Mouse (Mus musculus) heart, postnatal 0 days (tissue): Measurements from ENCODE around the gene Hdac10. TPM values are rescaled to one million over a fixed set of nuclear protein-coding genes. Genes with fewer than 3 reads are reported as not detected.

ENCODE experiments used
- ATAC-seq: fragments of 200-750 bp; cut with Nextera tagmentation; 2 replicates; pipeline ENCODE4 v1.8.0; 2017; ENCODE audit warnings: low read depth, moderate number of reproducible peaks, moderate library complexity; ENCODE audit not compliant: insufficient read depth
- DNase-seq: peaks from one replicate; pipeline ENCODE4 v3.0.0-alpha.2; 2016; ENCODE audit warnings: low spot score
- H3K27ac ChIP-seq: fragments of 300-500 bp; sonication (generic); 2 replicates; pipeline ENCODE4 v1.5.1; 2014; ENCODE audit warnings: low read depth, mild to moderate bottlenecking
- H3K27me3 ChIP-seq: fragments of 300-500 bp; sonication (generic); 2 replicates; pipeline ENCODE4 v1.6.1; 2014; ENCODE audit warnings: low read length, mixed read lengths; ENCODE audit not compliant: control insufficient read depth, insufficient read depth
- H3K36me3 ChIP-seq: fragments of 300-500 bp; sonication (generic); replicated peaks from 2 replicates; pipeline ENCODE4 v1.6.1; 2014; ENCODE audit warnings: low read length, mixed read lengths; ENCODE audit not compliant: control insufficient read depth, insufficient read depth
- H3K4me1 ChIP-seq: fragments of 300-500 bp; sonication (generic); 2 replicates; pipeline ENCODE4 v1.6.1; 2014; ENCODE audit warnings: antibody characterized with exemption; ENCODE audit not compliant: control insufficient read depth, insufficient read depth
- H3K4me2 ChIP-seq: fragments of 300-500 bp; sonication (generic); 2 replicates; pipeline ENCODE4 v1.6.1; 2014; ENCODE audit warnings: low read depth, mild to moderate bottlenecking, low read length, moderate library complexity
- H3K4me3 ChIP-seq: fragments of 300-500 bp; sonication (generic); 2 replicates; pipeline ENCODE4 v1.5.1; 2014; ENCODE audit warnings: low read depth, low read length
- H3K9ac ChIP-seq: fragments of 300-500 bp; sonication (generic); replicated peaks from 2 replicates; pipeline ENCODE4 v1.6.1; 2014; ENCODE audit warnings: low read depth, low read length, mixed read lengths
- H3K9me3 ChIP-seq: fragments of 300-500 bp; sonication (generic); replicated peaks from 2 replicates; pipeline ENCODE4 v1.6.1; 2016; ENCODE audit warnings: low read length; ENCODE audit not compliant: control insufficient read depth
- CTCF ChIP-seq: IDR thresholded peaks from 2 replicates; pipeline ENCODE4 v1.5.1; 2016; ENCODE audit warnings: antibody characterized with exemption, control low read depth, low read depth
- EP300 ChIP-seq: IDR thresholded peaks from 2 replicates; pipeline ENCODE4 v1.6.1; 2016; ENCODE audit warnings: antibody characterized with exemption, low read depth
- WGBS: fragments of 180-500 bp; shearing (Covaris S2); extraction: QIAGEN DNeasy Blood & Tissue Kit; methylation state at CpG from one replicate; pipeline ENCODE4 v1.1.7; 2014; 5-methylcytosine and 5-hydroxymethylcytosine counted together
- polyA plus RNA-seq: library from polyadenylated mRNA; unstranded; fragments of >200 nt; fragmentation: Nextera tagmentation; extraction: Ambion mirVana; gene quantifications from 2 replicates; pipeline ENCODE4 v1.2.1, GENCODE M21; 2015
- total RNA-seq: library from RNA; depleted of rRNA; stranded (reverse); fragments of >200 nt; gene quantifications from 2 replicates; pipeline ENCODE4 v1.2.3, GENCODE M21; 2014; ENCODE audit warnings: low replicate concordance

Hdac10 gene
- total and polyA plus RNA-seq, 2 experiments from 2014 or later, result 10.8 to 14.9 TPM

- Histone ChIP-seq H3K4me2 (peak within 1 kb of the TSS; percentile 96), H3K4me3 (peak within 1 kb of the TSS; percentile 75), H3K9ac (peak within 1 kb of the TSS; percentile 79), H3K27ac (peak within 1 kb of the TSS; percentile 60), H3K36me3 (peaks cover 10% of the 10 kb centered on the region), H3K4me1 (peaks cover 32% of the 10 kb centered on the region), H3K9me3 (no peaks in the 10 kb centered on the region), H3K27me3 (no peaks in the 10 kb centered on the region)
- ATAC-seq, result peak; percentile 88
- no peak for TF ChIP-seq EP300
- TF ChIP-seq CTCF, result no peak
- WGBS, result under 1% methylated on average over 47 of the region's 47 CpGs
- DNase-seq, result peak; percentile 90
Observed at GRCm38 (mm10) chr15:89122649-89123366, 5.7 kb downstream of the Hdac10 start, which contains the start of gene Tubgcp6. Tubgcp6 (minus strand) TSS chr15:89123112.

- H3K36me3 ChIP-seq, result peaks cover 43% of the 10 kb centered on the region
- ATAC-seq, result no peak
- DNase-seq, result no peak
- peaks cover 19% of the 10 kb centered on the region for H3K4me1 ChIP-seq
- no peaks in the 10 kb centered on the region for H3K9me3 ChIP-seq
- H3K9ac ChIP-seq, result no peak overlapping the region
- no peak overlapping the region for H3K27ac ChIP-seq
- no peak for TF ChIP-seq EP300
- peak; percentile 48 for TF ChIP-seq CTCF
- no peak overlapping the region for H3K4me2 ChIP-seq
- no peak overlapping the region for H3K4me3 ChIP-seq
- no peaks in the 10 kb centered on the region for H3K27me3 ChIP-seq
Observed at GRCm38 (mm10) chr15:89118007-89118406, 10.5 kb downstream of the Hdac10 start.

- no peaks in the 10 kb centered on the region for H3K4me1 ChIP-seq
- H3K9ac ChIP-seq, result no peak overlapping the region
- peak; percentile 41 for TF ChIP-seq CTCF
- TF ChIP-seq EP300, result no peak
- peaks cover 86% of the 10 kb centered on the region for H3K36me3 ChIP-seq
- DNase-seq, result peak; percentile 57
- H3K27ac ChIP-seq, result no peak overlapping the region
- WGBS, result 43% methylated on average over 9 of the region's 9 CpGs
- ATAC-seq, result peak; percentile 76
- H3K4me2 ChIP-seq, result no peak overlapping the region
- H3K9me3 ChIP-seq, result no peaks in the 10 kb centered on the region
- no peaks in the 10 kb centered on the region for H3K27me3 ChIP-seq
- H3K4me3 ChIP-seq, result no peak overlapping the region
Observed at GRCm38 (mm10) chr15:89110147-89110546, 18.4 kb downstream of the Hdac10 start.

- ATAC-seq (no peak), DNase-seq (no peak)
- H3K27ac ChIP-seq, result no peak overlapping the region
- peaks cover 88% of the 10 kb centered on the region for H3K36me3 ChIP-seq
- H3K9ac ChIP-seq, result no peak overlapping the region
- no peak overlapping the region for H3K4me2 ChIP-seq
- WGBS, result 88% methylated on average over 1 of the region's 1 CpGs
- H3K9me3 ChIP-seq, result no peaks in the 10 kb centered on the region
- H3K4me1 ChIP-seq, result no peaks in the 10 kb centered on the region
- H3K27me3 ChIP-seq, result no peaks in the 10 kb centered on the region
- TF ChIP-seq EP300 (no peak), CTCF (no peak)
- no peak overlapping the region for H3K4me3 ChIP-seq
Observed at GRCm38 (mm10) chr15:89106976-89107375, 21.5 kb downstream of the Hdac10 start.

GRCm38 (mm10) chr15:89106073-89106472, 22.4 kb downstream of the Hdac10 start:
- Histone ChIP-seq H3K4me3 (no peak overlapping the region), H3K9me3 (no peaks in the 10 kb centered on the region), H3K27me3 (no peaks in the 10 kb centered on the region), H3K36me3 (peaks cover 88% of the 10 kb centered on the region), H3K27ac (no peak overlapping the region), H3K4me2 (no peak overlapping the region), H3K9ac (no peak overlapping the region), H3K4me1 (no peaks in the 10 kb centered on the region)
- DNase-seq (no peak), ATAC-seq (no peak)
- 85% methylated on average over 13 of the region's 13 CpGs for WGBS
- no peak for TF ChIP-seq EP300
- no peak for TF ChIP-seq CTCF

GRCm38 (mm10) chr15:89104425-89104824, 24.1 kb downstream of the Hdac10 start:
- no peaks in the 10 kb centered on the region for H3K4me1 ChIP-seq
- ATAC-seq (no peak), DNase-seq (no peak)
- H3K4me2 ChIP-seq, result no peak overlapping the region
- no peak overlapping the region for H3K4me3 ChIP-seq
- H3K36me3 ChIP-seq, result peaks cover 92% of the 10 kb centered on the region
- TF ChIP-seq EP300 (no peak), CTCF (no peak)
- 91% methylated on average over 8 of the region's 8 CpGs for WGBS
- H3K27ac ChIP-seq, result no peak overlapping the region
- H3K9me3 ChIP-seq, result no peaks in the 10 kb centered on the region
- H3K27me3 ChIP-seq, result no peaks in the 10 kb centered on the region
- H3K9ac ChIP-seq, result no peak overlapping the region
